Mouse (Mus musculus) liver, embryonic 16.5 days (tissue): Measurements from ENCODE around the gene Camsap2. TPM values are rescaled to one million over a fixed set of nuclear protein-coding genes. Genes with fewer than 3 reads are reported as not detected.
A peak's percentile ranks its signal among the peaks of the same experiment; 100 is the strongest.

ENCODE experiments used
- ATAC-seq: fragments of 200-750 bp; cut with Nextera tagmentation; 2 replicates; pipeline ENCODE4 v1.8.0; 2017; ENCODE audit warnings: low read depth, mild to moderate bottlenecking, moderate number of reproducible peaks, moderate library complexity
- H3K27ac ChIP-seq: fragments of 300-500 bp; sonication (generic); 2 replicates; pipeline ENCODE4 v1.5.1; 2014; ENCODE audit warnings: mild to moderate bottlenecking, low read length
- H3K27me3 ChIP-seq: fragments of 300-500 bp; sonication (generic); 2 replicates; pipeline ENCODE4 v1.6.1; 2014; ENCODE audit warnings: low read depth, low read length, mixed read lengths; ENCODE audit not compliant: control insufficient read depth, insufficient read depth
- H3K36me3 ChIP-seq: fragments of 300-500 bp; sonication (generic); 2 replicates; pipeline ENCODE4 v1.6.1; 2014; ENCODE audit warnings: mild to moderate bottlenecking; ENCODE audit not compliant: control insufficient read depth, insufficient read depth
- H3K4me1 ChIP-seq: fragments of 300-500 bp; sonication (generic); 2 replicates; pipeline ENCODE4 v1.6.1; 2014; ENCODE audit warnings: low read depth, low read length, mixed read lengths; ENCODE audit not compliant: control insufficient read depth
- H3K4me2 ChIP-seq: fragments of 300-500 bp; sonication (generic); 2 replicates; pipeline ENCODE4 v1.6.1; 2014; ENCODE audit warnings: low read depth, low read length, mixed read lengths
- H3K4me3 ChIP-seq: fragments of 300-500 bp; sonication (generic); 2 replicates; pipeline ENCODE4 v1.5.1; 2014; ENCODE audit warnings: low read depth, mild to moderate bottlenecking, low read length
- H3K9ac ChIP-seq: fragments of 300-500 bp; sonication (generic); 2 replicates; pipeline ENCODE4 v1.6.1; 2014; ENCODE audit warnings: low read depth, low read length
- H3K9me3 ChIP-seq: fragments of 300-500 bp; sonication (generic); replicated peaks from 2 replicates; pipeline ENCODE4 v1.6.1; 2016; ENCODE audit warnings: low read length; ENCODE audit not compliant: control insufficient read depth
- WGBS: fragments of 180-500 bp; shearing (Covaris S2); extraction: QIAGEN DNeasy Blood & Tissue Kit; methylation state at CpG from one replicate; pipeline ENCODE4 v1.1.7; 2014; ENCODE audit not compliant: insufficient replicate concordance; 5-methylcytosine and 5-hydroxymethylcytosine counted together
- polyA plus RNA-seq: library from polyadenylated mRNA; unstranded; fragments of >200 nt; fragmentation: Nextera tagmentation; extraction: Ambion mirVana; gene quantifications from 2 replicates; pipeline ENCODE4 v1.2.1, GENCODE M21; 2015

The Camsap2 gene
- polyA plus RNA-seq, 1 experiment from 2014 or later = 5.1 TPM

DNA sequence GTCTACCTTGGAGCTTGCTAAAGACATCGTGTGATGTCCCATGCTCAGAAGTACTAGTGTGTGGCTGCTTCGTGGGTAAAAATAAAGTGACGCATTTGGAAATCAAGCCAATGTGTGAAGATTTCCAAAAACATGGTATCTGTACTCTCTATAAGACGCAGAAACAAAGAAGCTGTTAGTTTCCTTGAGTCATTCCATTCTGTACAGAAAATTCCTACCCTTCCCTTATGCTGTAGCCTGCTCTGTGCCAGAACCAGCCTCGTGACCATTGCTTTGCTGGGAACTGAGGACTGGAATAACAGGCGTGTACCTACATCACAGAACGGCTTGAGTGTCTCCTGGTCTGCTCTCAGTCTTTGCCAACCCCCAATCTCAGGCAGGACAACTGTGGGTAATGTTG lies 104.1 kb downstream of the Camsap2 start:
- H3K36me3 ChIP-seq = no peaks in the 10 kb centered on the region
- no peaks in the 10 kb centered on the region for H3K4me1 ChIP-seq
- no peak overlapping the region for H3K9ac ChIP-seq
- ATAC-seq = no peak
- H3K9me3 ChIP-seq = no peaks in the 10 kb centered on the region
- no peak overlapping the region for H3K27ac ChIP-seq
- no peak overlapping the region for H3K4me2 ChIP-seq
- H3K27me3 ChIP-seq = no peaks in the 10 kb centered on the region
- WGBS = 55% methylated on average over 7 of the region's 7 CpGs
- no peak overlapping the region for H3K4me3 ChIP-seq

DNA sequence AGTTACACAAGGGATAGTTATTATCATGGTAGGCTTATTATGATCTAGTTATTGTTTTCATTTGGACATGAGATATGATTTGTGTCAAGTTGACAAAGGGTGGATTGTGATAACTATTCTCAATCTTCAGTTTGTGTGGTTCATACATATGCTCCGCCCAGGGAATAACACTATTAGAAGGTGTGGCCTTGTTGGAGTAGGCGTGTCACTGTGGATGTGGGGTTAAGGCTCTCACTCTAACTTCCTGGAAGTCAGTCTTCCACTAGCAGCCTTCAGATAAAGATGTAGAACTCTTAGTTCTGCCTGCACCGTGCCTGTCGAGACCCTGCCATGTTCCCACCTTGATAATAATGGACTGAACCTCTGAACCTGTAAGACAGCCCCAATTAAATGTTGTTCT lies 107.4 kb downstream of the Camsap2 start:
- Histone ChIP-seq H3K36me3 (no peaks in the 10 kb centered on the region), H3K27me3 (peaks cover 22% of the 10 kb centered on the region), H3K4me2 (no peak overlapping the region), H3K27ac (no peak overlapping the region), H3K9ac (no peak overlapping the region), H3K9me3 (no peaks in the 10 kb centered on the region), H3K4me1 (no peaks in the 10 kb centered on the region), H3K4me3 (no peak overlapping the region)
- 54% methylated on average over 4 of the region's 4 CpGs for WGBS
- no peak for ATAC-seq

DNA sequence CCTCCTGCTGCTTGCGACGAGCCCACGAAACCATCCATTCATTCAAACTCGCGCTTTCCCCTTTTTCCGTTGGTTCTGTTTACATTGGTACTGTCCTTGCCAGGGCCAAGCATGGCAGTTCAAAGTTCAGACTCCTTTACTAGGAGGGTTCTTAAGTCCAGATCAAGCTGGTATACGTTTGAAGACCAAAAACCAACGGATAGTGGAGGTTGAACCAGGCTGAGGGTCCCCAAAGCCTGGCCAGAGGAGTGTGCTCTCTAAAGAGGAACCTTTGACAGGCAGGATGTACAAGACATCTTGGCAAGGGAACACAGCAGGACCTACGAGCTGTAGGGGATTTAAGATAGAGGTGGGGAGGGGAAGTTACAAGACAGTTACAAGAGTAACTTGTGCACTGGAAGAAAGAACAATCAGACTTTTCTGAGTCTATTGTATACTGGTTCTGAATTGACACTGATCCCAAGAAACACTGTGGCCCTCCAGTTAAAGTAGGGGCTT lies 111.3 kb downstream of the Camsap2 start:
- no peaks in the 10 kb centered on the region for H3K9me3 ChIP-seq
- no peaks in the 10 kb centered on the region; the same call in 1 of the 2 replicates for H3K4me1 ChIP-seq
- H3K4me2 ChIP-seq = peak overlapping the region; percentile 63
- ATAC-seq = no peak
- peaks cover 51% of the 10 kb centered on the region for H3K27me3 ChIP-seq
- WGBS = 2% methylated on average over 9 of the region's 9 CpGs
- no peak overlapping the region for H3K9ac ChIP-seq
- H3K4me3 ChIP-seq = peak overlapping the region; percentile 55
- no peak overlapping the region for H3K27ac ChIP-seq
- no peaks in the 10 kb centered on the region for H3K36me3 ChIP-seq

DNA sequence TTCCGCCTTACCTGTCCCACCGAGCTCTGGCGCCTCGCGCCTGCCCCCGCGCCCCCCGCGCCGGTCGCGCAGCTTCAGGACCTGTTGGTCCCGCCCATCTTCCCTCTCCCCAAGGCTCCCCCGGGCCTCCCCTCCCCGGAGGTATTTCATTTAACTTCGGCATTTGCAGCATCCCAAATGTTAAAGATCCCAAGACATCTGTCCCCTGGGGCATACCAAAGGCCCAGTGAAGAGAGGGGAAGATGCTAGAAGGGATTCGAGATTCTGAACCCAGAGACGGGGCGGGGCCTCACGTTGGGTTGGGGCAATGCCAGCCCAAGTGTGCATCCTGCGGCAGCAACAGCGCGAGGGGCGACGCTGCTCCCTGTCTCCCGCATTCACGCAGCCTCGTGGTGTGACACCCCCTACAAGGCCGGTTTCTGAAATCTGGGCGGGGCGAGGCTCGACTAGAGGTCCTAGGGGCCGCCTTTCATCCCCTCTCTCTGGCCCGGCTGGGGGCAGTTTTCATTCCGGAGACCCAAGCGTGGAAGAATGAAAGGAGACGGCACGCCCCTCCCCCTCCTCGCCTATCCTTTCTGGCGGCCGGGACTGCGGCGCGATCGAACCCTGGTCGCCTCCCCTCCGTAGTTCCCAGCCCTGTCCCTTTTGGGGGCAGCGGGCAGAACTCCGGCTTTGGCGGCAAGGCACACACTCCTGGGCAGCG lies 111.9 kb downstream of the Camsap2 start, which contains the start of gene Inava:
TSS of gene Inava (minus strand) at position 373 of the 703 bp plus-strand sequence.
- H3K36me3 ChIP-seq = no peaks in the 10 kb centered on the region
- H3K27ac ChIP-seq = no peak within 1 kb of the TSS
- H3K27me3 ChIP-seq = peaks cover 51% of the 10 kb centered on the region
- H3K9ac ChIP-seq = 0 out of 2 replicates have a peak within 1 kb of the TSS, but pooled peaks have one; percentile 4
- WGBS = 1% methylated on average over 51 of the region's 51 CpGs
- peak within 1 kb of the TSS; percentile 63 for H3K4me2 ChIP-seq
- peaks cover 2% of the 10 kb centered on the region; the same call in 1 of the 2 replicates for H3K4me1 ChIP-seq
- ATAC-seq = peak; percentile 32; the same call in 1 of the 2 replicates
- H3K9me3 ChIP-seq = no peaks in the 10 kb centered on the region
- peak within 1 kb of the TSS; percentile 55 for H3K4me3 ChIP-seq

DNA sequence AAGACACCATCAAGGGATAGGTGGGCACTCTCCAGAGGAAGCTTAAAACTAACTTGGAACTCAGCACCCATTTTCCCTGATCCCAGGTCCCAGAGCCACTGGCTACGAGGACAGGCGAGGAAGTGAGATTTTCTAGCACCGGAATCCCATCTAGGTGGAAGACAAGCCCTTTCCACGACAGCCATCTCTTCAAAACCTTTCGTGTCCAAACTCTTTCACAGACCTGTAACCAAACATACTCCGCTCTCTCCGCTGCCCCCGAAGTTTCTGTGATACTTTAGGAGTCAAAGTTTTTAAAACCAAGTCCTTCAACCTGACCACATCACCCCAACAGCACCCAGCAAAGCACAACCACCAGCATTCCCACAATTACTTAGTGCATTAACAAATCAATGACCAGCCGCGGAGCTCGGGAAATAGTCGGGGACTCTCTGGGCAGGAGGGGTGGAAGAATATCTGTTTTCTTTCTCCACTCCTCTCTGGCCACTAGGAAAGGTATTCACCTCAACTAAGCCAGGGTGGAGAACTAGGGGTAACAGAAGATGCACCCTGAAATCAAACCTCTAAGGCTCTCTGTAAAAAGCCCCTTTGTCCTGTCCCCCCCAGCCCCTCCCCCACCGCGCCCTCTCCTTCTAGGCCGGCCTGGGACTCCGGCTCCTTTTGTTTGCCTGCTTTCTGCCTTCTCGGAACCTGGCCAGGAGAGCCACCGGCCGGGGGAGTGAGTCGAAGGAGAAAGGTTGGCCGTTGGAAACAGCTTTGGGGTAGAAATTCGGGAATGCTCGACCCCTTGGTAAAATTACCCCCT lies 112.7 kb downstream of the Camsap2 start:
- 3% methylated on average over 23 of the region's 23 CpGs for WGBS
- no peak for ATAC-seq
- Histone ChIP-seq H3K4me2 (peak overlapping the region; percentile 63), H3K4me3 (peak overlapping the region; percentile 55), H3K36me3 (no peaks in the 10 kb centered on the region), H3K9ac (no peak overlapping the region), H3K27me3 (peaks cover 51% of the 10 kb centered on the region), H3K9me3 (no peaks in the 10 kb centered on the region), H3K4me1 (peaks cover 2% of the 10 kb centered on the region; the same call in 1 of the 2 replicates), H3K27ac (no peak overlapping the region)

DNA sequence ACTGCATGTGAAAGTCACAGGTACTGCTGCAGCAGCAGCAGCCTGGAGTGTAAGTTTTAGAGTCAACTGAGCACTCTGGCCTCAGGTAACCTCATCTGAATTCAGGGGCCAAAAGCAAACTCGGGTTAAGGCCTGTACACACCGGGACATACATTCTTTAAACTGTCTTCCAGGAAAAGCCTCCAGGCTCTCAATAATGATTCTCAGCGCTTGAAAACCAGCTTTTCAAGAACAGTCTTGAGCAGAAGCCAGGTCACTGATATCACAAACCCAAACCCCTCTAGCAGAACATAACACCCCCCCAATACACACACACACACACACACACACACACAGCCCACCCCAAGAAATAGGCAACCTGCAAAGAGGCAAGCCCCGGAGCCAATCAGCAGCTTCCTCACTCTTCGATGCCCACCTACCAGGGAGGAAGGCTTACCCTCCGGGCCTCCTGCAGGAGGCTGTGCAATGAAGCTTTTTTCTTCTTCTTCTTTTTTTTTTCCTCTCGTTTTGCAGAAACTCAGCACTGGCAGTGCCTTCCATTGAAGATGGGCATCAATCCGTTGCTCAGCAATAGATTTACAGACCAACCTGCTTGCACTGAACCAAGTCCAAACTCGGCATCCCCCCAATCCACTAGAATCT lies 113.5 kb downstream of the Camsap2 start:
- H3K4me2 ChIP-seq = no peak overlapping the region
- no peak overlapping the region for H3K9ac ChIP-seq
- no peak overlapping the region for H3K27ac ChIP-seq
- no peak overlapping the region for H3K4me3 ChIP-seq
- H3K9me3 ChIP-seq = no peaks in the 10 kb centered on the region
- peaks cover 51% of the 10 kb centered on the region for H3K27me3 ChIP-seq
- 4% methylated on average over 9 of the region's 9 CpGs for WGBS
- peaks cover 2% of the 10 kb centered on the region; the same call in 1 of the 2 replicates for H3K4me1 ChIP-seq
- ATAC-seq = no peak
- H3K36me3 ChIP-seq = no peaks in the 10 kb centered on the region

DNA sequence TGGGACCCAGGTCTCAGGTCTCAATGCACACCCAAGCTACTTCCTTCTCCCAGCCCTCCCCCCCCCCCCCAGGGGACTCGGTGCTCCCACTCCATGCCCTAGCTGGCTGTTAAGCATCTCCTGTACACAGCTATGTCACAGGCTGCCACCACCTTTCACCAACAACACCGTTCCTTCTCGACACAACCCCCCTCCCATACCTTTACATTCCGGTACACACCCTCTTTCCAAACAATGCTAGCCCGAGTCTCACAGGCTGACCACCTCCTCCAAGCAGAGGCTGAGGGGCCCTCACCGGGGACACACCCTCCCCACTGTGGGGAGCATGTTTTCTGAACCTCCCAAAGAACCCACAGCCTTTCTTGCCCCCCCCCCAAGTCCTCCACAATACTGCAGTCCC lies 114.3 kb downstream of the Camsap2 start:
- no peaks in the 10 kb centered on the region for H3K36me3 ChIP-seq
- no peak overlapping the region for H3K27ac ChIP-seq
- H3K9ac ChIP-seq = no peak overlapping the region
- ATAC-seq = no peak
- peaks cover 2% of the 10 kb centered on the region; the same call in 1 of the 2 replicates for H3K4me1 ChIP-seq
- H3K9me3 ChIP-seq = no peaks in the 10 kb centered on the region
- no peak overlapping the region for H3K4me3 ChIP-seq
- H3K27me3 ChIP-seq = peaks cover 51% of the 10 kb centered on the region
- WGBS = 16% methylated on average over 6 of the region's 6 CpGs
- H3K4me2 ChIP-seq = no peak overlapping the region

DNA sequence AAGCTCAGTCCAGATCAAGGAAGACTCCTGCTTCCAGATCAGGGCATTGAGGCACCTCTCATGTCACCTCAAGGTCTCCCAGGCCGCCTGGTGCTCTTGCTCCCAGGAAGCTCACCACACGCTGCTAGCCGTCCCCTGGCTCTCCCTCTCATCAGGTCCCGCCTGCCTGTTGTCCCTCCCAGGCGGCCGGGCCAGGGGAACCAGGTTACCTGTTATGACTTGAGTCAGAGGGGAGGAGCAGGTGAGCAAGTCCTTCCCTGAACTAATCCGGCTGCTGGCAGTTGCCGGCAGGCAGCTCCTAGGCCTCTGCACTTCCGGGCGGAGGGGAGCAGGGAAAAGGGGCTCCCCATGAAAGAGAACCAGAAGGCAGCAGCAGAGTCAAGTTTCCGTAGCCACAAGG lies 115.7 kb downstream of the Camsap2 start:
- Histone ChIP-seq H3K4me2 (no peak overlapping the region), H3K27me3 (peaks cover 46% of the 10 kb centered on the region), H3K4me3 (no peak overlapping the region), H3K9ac (no peak overlapping the region), H3K9me3 (no peaks in the 10 kb centered on the region), H3K27ac (no peak overlapping the region), H3K36me3 (no peaks in the 10 kb centered on the region), H3K4me1 (peaks cover 2% of the 10 kb centered on the region; the same call in 1 of the 2 replicates)
- ATAC-seq = no peak
- 44% methylated on average over 11 of the region's 11 CpGs for WGBS
